Mouse (Mus musculus) retina, postnatal 7 days (tissue): Measurements from ENCODE around the gene Gimap5.

ENCODE experiments used
- DNase-seq: peaks from one replicate; pipeline ENCODE4 v3.0.0-alpha.2; 2012; ENCODE audit warnings: low read depth, low spot score

The Gimap5 gene

DNA sequence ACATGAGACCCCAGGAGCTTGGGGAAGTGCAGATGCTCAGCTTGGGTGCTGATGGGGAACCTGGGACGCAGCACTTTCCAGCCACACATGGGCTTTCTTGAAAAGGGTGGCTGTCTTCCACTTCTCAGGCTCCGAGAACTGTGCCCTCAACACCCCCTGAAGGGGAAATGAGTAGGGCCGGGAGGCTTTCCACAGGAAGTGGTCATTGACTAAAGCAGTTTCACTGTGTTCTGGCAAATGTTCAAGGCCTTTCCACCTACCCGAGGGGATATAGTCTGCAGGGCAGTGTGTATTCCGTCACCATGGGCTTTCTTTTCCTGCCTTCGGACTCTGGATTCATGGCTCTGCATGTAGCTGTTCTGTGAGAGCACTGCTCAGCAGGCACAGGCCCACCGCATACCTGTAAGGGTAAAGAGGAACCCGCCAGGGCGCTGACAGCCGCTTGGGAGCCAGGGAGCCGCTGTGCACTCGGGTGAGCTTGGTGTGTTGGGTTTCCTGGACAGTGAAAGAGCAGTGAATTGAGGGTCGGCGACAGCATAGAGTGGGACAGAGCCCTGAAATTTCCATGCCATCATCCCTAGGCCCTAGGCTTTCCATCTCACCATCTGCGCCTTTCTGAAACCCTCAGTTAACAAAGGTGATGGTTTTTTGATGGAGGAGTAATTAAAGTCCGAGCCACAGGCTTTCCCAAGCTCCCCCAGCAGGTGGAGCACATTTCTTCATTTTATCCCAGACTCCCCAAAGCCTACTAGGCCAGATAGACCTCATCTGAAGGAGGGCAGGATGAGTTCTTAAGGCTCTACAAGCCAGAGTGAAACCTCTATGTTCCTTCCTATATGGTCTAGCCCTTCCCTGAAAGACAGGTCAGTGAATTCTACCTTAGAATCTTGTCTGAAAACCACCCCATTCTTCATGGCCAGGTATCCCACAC, at the start of gene Gimap5:
TSS of gene Gimap5 (plus strand) at position 239 of the 931 bp plus-strand sequence.
- DNase-seq: peak; percentile 5

DNA sequence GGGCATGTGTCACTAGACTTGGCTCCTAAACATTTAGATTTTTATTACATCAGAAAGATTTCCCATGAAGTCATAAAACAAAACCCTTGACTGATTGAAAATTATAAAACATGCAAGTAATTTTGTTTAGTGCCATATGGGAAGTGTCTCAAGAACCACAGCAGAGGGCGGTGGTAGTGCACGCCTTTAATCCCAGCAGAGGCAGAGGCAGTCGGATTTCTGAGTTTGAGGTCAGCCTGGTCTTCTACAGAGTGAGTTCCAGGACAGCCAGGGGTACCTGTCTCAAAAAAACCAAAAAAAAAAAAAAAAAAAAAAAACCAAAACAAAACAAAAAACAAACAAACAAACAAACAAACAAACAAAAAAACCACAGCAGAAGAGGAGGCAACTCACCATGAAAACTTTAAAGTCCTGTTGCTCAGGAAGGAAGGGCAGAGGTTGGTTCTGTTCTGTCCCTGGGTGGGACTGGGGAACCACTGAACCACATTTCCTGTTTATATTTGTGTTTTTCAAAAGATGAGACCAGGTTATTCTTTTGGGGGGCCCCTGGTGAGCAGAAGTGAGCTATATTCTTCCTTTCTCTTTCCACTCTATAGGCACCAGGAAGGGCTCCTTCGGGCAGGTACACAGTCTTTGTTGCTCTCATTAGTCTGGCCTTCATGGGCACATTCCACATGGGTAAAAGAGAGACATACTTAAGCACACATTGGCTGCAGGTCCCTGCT, 49.0 kb upstream of the Gimap5 start:
- DNase-seq: no peak

- no peak for DNase-seq
Measured at GRCm38 (mm10) chr6:48697555-48697930, 48.5 kb upstream of the Gimap5 start.

DNA sequence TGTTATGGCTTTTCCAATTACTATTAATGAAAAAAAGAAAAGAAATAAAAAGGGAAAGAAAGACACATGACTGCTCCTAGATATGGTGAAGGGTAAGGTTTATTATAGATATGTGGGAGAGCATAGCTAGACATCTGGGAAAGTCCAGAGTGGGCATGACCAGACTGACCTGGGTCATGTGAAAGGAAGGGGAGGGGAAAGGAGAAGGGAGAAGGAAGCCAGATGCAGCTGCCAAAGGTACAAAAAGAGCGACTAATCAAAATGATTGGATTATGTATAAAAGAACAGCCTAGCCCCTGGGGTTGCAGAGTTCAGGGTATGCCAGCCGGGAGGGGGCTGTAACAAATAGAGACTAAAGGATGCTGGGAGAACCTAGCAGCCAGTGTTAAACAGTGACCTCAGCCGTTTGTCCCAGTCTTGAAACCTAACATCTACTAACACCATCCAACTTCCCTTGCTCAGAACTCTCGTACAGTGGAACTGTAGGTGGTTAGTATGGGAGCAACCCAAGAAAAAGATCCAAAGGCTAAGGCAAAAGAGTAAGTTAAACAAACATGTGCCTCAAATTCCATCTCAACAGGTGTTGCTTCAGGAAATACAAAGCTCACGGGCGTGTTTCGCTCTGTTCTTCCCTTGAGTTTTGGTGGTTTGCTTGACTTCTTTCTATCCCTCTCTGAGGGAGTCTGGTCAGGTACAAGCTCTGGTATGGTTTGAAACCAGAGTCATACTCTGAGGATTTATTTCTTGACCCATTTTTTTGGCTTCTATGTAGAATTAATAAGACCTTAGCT, 47.7 kb upstream of the Gimap5 start:
- no peak for DNase-seq

GRCm38 (mm10) chr6:48698888-48699287, 47.1 kb upstream of the Gimap5 start:
- DNase-seq: no peak

DNA sequence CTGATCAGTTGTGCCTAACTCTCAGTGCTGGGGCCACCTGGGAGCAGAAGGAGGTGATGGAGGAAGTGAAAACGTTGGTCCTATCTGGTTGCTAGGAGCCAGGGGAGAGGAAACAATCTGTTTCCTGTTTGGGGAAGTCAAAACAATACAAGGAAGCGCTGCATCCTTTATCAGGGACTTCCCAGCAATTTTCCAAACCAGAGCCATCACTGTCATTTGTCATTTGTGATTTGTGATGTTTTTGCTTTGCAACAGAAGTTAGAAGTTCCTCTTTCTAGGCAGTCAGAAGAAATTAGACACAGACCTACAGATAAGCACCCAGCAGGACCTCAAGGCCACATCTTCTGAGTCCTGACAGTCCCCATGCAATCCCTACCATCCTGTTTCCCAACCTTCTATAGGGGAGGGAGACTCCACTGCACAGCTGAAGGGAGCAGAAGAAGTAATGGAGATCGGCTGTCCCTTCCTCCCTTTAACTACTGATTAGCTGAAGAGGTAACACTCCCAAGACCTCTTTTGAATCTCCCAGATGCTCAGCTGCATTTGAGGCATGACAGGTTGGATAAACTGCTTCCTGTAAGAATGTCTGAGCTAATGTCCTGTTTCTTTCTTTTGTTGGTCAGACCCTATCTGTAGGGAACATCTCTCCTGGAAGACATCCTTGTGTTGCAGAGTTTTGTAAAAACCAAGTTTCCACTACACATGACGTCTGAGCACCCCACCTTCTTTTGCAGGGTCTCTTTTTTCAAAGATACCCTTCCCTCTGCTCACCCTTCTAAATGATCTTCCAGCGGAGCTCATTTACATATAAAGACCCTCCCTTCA, 45.5 kb upstream of the Gimap5 start:
- DNase-seq: no peak

DNA sequence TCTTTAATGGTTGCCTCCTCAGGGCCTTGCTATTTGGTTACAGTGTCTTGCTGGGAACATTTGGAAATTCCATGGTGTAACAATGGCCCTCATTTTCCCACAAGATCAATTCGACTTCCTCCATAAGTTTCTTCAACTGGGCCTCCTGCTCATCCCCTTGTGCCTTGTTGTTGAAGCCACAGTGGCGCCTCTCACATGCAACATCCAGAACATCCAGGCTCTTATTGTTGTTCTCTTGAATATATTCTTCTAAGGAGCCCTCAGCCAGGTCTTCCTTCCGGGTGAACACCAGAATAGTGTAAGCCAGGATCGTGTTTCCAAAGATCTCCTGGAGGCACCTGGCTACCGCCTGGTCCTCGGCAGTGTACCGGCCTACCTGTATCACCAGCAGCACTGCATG, 43.9 kb upstream of the Gimap5 start:
- no peak for DNase-seq

GRCm38 (mm10) chr6:48702601-48703000, 43.4 kb upstream of the Gimap5 start:
- DNase-seq: no peak

DNA sequence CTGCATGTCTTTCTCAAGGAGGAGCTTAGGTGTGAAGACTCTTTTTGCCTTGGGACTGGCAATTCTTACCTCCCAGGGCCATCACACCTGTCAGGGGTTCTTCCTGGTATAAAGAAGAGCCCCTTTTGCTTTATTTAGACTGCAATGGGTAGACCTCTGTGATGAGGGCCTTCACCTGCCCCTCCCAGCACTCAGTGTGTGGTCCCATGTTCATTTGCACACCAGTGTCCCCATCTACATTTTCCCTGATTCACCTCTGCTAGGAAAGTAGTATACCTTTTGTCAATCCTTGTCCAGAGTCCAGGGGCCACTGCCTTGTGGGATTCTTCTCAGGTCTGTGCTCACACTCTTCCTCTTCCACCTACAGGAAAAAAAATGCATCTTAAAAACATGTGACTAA, 41.9 kb upstream of the Gimap5 start:
- DNase-seq: no peak

DNA sequence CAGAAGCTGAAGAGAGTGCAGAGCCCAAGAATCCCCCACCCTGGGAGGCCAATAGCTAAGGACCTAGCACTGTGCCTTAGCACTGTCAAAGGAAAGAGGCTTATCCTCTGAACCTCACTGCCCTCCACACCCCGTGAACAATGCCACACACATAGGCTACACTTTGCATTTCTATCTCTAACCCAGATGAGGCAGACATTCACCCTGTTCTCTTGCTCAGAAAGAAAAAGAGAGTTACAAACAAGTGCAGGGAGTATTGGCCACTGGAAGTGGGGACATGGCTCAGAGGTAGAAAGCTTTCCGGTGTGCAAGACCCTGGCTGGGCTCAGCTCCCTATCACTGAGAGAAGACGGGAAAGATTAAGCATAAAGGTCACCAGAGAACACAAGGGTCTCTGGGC, 39.9 kb upstream of the Gimap5 start:
- no peak for DNase-seq

DNA sequence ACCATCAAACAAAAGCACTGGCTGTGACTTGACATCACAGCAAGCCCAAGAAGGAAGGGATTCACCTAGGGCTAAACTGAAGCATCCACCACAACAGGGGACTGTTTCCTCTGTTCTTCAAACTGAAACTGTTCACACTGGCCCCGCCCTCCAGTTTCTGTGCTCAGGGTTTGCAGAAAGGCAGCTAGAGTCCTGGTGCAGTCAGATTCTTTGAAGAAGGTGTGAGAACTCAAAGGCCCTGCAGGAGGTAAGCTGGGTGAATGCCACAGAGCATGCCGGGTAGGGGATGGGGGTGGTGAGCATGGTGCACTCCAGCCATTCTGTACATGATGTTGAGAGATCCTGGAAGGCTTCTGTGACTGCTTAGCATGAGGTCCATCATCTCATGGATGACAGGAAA, 27.5 kb upstream of the Gimap5 start, which contains the start of the genes Gm28053 and Gimap7:
TSS of gene Gm28053 (plus strand) at position 153 of the 400 bp plus-strand sequence.
TSS of gene Gimap7 (plus strand) at position 167 of the 400 bp plus-strand sequence.
- DNase-seq: no peak

DNA sequence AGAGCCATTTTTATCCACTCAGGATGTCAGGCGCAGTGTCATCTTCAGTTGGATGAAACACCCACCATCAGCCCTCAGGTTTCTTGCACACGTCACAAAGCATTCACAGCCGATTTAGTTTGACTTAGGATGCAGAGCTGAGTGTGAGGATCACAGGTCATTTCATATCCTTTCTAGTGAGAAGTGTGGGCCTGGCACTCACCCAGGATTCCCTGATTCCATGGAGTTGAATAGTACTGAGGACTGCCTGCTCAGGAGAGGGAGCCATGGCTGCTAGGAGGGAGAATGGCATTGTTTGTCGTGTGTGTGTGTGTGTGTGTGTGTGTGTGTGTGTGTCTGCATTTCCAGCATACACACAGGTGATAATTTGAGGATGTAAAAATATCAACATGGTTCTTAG, 25.7 kb upstream of the Gimap5 start:
- DNase-seq: no peak

GRCm38 (mm10) chr6:48723468-48723867, 22.5 kb upstream of the Gimap5 start:
- DNase-seq: no peak

- no peak for DNase-seq
Measured at GRCm38 (mm10) chr6:48725476-48725875, 20.5 kb upstream of the Gimap5 start.

GRCm38 (mm10) chr6:48727761-48728160, 18.2 kb upstream of the Gimap5 start:
- no peak for DNase-seq

DNA sequence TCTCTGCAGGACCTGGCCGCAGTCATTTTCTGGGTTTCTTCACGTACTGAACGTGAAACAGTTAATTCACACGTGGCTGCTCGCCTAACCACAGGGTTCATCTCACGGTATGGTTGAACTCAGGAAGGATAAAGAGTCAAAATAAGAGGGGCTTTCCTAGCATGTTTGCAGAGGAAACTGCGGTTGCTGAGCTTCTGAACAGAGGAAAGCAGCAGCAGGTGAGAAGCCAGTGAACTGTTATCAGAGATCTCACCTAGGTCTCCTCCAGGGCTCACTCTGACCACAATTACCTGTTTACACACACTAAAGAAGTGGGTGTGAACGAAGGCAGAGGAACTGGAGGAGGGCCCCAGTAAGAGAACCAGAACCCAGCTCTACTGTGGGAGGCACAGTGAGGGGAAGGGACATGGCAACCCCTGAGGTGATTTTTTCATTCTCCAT, 13.1 kb upstream of the Gimap5 start:
- no peak for DNase-seq

DNA sequence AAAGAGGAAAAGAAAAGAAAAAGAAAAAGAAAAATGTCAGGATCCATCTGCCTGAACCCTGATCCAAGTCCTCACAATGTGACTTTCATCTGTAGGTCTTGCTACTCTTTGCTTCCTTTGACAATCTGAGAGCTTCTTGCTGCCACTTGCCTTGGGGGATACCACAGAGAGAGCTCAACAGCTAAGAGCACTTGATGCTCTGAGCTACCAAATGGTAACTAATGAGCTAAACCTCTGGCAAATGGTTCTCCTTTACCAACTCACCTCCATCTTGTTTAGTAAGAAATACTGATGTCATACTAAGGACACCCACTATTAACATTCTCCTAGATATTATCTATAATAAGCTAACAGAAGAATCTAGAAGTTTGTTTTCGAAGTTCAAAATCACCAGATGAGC, 12.3 kb upstream of the Gimap5 start:
- no peak for DNase-seq

DNA sequence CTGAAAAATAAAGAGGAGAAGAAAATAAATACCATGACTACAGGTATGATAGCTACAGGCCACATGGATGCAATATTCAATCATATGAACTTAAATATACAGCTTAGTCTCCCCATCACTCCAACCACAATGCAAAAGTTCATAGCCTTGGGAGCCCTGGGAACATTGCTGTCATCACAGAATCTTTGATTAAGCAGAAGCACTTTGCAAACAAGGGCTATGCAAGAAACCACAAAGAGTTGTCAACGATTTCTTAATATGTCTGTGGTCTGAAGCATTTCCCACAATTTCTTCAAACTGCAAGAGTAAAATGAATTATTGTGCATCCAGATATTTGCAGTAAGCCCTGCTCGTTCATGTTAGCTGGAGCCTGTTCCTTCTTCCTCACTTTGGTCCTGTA, 8.9 kb upstream of the Gimap5 start:
- DNase-seq: no peak

DNA sequence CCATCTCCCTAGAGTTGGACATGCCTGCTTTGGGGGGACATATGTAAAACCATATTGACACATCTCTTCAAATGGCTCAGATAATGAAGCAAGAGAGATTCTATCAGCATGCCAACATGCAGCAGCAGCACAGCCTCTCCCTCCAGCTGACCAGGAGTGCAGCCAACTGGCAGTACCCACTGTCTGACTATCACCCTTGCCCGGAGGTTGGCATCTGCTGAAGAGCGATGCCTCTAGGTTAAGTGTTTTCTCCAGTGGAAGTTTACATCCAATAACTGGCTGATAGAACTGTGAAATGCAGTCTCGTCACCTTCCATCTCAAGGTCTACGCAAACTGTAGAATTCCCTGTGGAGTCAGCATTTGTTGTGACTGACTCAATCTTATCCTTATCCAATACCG, 8.3 kb upstream of the Gimap5 start:
- no peak for DNase-seq

- no peak for DNase-seq
Measured at GRCm38 (mm10) chr6:48738961-48739779, 6.8 kb upstream of the Gimap5 start, which contains the start of gene Gimap1. Gene Gimap1, plus strand, starts transcription at chr6:48739054.
